Mouse (Mus musculus) kidney, adult 8-10 months (tissue): ENCODE results near the gene Prkn.
"Not testable (repeated sequence)": the region's sequence is repeated elsewhere in the genome, so short reads cannot be mapped to it uniquely, and the experiment has no call there.

Experiments
- DNase-seq, 2 experiments: peaks; one replicate each; pipeline ENCODE4 v3.0.0; 2022

Gene Prkn

DNA sequence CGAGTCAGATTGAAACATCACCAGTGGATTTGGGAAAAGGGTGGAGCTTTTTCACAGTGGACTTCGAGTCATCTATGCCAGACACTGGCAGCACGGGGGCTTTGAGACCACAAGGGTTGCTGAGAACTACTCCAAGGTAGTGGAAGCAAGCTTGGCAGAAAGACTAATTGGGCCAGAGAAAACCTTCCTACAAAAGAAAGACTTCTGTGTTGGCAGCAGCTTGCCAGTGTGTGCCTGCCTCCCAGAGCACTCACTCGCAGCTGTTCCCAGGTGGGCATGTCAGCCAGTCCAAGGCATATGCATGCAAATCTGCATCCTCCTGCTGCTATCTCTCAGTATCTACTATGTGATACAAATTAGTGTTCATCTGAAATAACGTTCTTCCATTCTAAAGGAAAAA, 302.1 kb downstream of the Prkn start:
- no peak for DNase-seq

DNA sequence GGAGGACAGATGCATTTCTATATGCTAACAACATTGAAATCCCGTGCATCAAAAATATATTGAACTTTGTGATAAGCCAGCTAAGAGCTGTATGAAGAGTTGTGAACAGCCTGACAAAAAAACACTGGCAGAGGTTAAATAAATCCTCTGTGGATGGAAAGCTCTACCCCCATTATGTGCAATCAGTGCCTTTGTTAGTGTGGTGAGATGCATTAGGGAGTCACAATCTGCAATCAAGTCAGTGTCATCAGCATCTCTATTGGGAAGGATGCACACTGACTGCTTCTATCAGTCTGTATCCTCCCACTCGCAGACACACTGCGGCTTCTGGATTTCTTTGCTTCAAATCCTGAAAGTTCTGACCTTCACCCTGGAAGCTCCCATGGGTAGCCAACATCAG, 315.9 kb downstream of the Prkn start:
- DNase-seq = no peak

DNA sequence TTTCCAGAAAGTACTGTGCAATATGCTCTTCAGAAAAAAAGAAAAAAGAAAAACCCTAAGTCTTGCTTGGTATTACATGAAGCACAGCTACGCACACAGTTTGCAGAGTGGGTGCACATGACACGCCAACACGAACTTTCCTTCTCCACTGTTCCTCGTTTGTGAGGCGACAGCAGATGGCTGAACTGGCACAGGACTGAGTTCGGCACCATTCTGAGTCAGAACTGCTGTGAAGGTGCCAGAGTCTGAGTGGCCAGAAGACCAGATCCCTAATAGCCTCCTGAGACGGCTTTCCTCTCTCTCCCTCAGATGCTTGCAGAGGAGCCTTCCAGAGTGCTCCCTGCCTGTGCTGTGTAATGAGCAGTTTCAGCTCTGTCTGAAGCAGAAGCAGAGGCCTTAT, 317.4 kb downstream of the Prkn start:
- no peak for DNase-seq

DNA sequence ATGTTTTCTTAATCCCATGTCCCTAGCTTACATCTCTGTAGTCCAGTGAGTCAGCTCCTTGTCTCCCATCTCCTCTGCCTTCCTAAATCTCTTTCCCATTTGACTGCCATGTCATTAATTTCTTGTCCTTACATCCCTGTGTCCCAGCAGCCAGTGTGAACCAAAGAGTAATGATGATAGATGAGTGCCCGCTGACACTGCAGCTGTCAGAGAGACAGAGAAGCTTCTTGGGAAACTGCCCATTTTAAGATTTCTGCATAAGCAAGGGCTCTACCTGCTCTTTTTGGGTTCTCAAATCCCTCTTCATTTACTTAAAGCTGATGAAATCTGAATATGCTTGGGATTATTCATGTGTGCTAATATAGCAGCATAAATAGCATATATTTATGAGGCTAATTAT, 321.3 kb downstream of the Prkn start:
- no peak for DNase-seq

DNA sequence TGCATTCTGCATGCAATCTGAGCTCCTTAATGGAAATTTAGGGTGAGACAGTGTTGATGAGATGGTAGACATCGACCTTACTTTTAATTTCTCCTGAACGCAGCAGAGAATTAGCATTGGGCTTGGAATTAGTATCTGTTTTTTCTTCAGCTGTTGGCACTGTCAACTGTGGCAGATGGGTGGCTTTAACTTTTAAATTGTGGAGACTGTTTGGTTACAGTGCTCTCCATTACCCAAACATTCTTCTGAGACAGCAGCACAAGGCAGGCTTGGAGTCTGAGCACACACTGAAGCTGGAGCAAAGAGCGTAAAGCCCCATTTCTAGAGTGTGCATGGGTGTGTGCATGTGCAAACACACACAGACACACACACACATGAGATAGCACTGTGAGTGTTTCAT, 322.6 kb downstream of the Prkn start:
- no peak for DNase-seq

DNA sequence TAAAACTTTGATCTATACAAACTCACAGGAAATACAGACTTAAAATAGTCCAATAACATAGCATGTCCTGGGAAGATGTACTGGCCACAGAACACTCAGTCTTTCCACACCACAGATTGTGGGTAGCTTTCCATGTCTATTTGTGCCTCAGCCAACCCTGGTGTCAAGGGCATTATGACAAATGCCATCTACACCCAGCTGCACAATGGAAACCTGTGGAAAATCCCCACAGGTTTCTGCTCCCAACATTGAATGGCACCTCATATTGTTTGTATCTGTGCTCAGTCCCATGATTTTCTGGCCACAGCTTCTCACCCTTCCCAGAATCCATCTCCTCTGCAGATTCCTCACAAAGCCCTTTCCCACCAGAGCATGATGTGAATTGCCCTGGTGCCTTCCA, 347.2 kb downstream of the Prkn start:
- DNase-seq = no peak

DNA sequence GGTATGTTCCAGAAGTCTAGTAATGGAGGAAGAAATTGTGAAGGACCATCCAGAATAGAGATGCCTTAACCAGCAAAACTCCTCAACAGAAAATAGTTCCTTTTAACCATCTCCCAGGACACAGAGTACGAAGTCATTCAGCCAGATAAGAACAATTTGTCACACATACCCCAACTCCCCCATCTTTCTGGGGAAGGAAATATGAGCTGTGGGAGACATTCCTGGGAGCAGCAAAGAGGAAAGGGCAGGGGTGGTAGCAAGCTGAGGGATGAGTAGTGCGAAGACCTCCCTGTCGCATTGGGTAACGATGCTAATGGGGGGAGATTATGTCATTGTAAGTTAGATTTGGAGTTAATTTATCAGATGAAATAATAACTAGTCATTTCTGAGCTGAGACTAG, 348.3 kb downstream of the Prkn start:
- DNase-seq = no peak

DNA sequence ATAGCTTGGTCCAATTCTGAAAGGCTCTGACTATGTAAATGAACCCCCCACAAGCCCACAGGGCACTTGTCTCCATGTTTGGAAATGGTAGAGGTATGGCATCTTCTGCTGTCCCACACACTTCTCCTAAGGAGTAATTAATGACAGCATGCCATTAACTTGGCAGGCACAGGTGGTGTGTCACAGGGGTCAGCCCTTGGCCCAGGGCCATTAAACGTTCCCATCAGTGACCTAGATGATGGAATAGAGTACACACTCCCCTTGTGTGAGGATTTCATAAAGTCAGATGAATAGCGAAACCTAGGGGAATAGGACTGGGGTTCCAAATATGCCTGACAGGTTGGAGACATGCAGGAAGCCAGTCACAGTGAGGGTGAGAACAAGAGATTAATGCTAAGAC, 350.1 kb downstream of the Prkn start:
- no peak for DNase-seq

DNA sequence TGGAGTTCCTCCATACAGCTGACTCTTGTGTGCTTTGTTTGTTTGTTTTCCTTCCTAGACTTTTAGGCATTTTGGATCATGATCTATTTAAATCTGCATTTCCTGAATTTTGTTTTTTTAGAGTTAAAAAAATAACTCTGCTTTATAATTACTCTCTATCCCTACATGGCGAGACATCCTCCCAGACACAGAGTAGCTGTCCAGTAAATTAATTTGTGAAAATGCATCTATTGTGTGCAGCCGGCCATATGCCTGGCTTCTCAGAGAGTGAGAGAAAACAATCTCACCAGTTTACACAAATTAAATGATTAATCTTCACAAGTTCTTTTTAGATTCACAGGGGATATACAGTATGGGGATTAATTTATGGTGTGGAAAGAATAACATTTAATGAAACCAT, 357.9 kb downstream of the Prkn start:
- DNase-seq = no peak

DNA sequence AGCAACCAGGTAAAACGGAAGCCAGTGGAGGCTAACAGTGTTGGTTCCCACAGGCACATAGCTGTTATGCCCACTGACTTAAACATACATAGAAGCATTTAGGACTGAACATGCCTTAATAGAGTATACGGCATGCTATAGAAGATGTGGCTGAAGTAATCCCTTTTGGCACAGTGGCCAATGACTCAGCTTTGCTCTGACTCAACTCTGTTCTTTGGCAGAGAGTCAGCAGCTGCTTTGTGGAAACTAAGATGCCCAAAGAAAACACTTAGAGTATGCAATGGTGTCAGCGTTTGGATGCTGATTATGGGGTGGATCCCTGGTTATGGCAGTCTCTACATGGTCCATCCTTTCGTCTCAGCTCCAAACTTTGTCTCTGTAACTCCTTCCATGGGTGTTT, 368.9 kb downstream of the Prkn start:
- not testable (repeated sequence) for DNase-seq

DNA sequence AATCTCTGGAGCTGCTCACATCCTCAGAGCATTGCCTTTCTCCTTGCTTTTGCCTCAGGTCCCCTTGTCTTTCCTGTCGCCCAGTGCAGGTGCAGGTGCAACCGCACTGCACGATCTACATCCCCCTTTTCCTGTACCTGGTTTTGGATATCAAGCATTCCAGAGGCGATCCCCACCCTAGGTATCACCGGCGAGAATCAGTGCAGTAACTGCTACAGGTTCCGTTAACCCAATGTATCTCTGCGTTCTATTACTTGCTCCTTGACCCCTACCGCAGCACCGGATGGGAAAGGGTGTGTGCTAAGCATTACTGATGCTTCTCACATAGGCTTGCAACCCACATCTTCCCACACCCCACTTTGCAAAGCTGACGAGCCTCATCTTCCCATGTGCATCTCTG, 370.8 kb downstream of the Prkn start:
- no peak for DNase-seq

DNA sequence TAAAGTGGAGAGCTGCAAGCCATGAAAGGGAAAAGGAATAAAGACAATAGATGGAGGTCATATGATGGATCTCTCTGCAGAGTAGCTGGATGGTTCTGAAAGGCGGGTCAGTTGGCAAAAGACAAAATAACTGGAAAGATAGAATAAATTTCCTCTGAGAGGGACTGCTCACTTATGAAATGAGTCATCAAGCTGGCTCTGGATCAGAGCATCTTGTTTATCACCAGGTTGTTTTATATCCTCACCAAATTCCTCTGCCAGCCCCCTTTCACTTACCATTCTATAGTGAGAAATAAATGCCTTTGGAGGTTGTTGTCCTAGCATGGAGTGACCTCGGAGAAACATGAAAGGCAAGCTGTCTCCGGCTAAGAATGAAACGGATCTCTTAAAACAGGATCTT, 371.4 kb downstream of the Prkn start:
- DNase-seq = no peak

DNA sequence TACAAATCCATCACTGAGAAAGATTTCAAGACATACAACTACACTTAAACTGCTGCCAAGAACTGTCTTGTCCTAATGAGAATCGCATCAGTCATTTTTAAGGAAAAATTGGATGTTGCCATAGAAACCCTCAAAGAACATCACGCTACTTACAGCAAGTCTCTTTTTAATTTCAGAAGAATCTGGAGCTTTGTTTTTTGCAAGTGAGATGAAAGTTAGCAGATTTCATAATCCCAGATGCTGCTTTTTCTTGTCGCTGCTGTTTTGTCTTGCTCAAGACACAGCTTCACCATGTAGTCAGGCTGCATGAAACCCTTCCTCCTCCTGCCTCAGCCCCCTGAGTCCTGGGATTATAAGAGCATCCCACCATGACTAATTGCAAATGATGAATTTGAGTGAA, 373.5 kb downstream of the Prkn start:
- DNase-seq = no peak

DNA sequence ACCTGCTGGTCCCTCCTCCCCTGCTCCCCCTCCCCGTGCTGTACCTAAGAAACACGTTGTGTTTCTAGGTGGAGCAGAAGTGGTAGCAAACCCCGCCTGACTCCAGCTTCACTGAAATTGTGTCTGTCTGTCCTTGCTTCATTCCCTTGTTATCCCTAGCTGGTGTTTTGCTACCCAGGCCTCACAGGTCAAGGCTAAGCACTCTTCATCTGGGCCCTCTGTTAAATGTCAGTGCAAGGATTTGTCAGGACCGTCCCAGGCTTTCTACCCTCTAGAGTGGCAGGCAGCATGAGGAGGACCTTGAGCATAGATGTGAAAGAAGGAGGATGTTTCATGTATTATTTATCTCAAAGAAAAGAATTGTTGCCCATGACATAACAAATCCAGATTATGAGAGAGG, 388.8 kb downstream of the Prkn start:
- no peak for DNase-seq

DNA sequence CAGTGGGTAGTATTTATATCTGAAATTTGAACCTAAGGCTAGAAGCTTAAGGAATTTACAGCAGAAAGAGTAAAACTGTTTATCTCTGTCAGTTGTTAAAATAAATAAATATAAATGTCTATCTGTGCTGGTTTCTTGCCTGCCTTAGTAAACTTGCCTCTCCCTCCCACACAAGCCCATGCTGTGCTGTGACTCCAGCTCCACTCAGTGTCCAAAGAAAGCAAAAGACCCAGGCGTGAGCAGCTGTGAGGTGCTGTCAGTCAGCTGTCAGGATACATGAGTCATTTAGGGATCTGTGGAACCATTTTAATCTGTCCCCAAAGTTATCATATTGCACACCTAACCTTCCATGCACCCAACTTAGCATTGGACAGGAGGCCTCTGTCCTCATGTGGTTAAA, 389.2 kb downstream of the Prkn start:
- DNase-seq = no peak

DNA sequence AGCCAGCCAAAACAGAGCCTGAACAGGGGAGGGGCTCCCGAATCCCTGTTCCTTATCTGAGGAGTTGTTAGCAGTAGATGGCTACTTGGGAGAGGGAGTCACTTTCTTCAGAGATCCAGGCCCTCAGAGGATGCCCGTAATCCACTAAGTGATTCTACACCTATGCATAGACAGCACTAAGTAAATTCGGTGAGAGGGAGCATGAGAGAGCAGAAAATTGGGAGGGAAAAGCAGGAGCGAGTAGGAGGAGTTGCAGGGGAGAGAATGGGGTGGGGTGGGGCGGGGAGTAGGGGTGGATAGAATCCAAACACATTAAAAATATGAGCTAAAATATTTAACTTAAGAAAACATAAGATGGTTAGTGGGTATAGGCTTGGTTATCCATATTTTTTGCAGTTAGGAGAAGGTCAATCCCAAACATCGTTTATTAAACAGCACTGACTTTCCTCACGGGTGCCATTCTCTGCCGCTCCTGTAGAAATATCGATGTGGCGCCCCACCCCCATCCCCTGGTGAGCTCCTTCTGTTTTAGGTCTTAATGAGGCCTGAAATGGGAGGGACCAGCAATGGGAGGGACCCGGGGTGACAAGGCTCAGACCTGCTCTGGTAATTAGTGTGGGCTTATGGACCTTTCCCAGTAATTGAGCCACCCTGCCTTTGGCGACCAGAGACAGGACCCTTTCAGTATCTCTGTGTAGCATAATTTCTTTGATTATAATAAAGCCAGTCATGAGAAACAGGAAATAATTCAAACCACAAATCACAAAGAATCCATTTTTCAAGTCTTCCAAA, 390.6 kb downstream of the Prkn start:
- no peak for DNase-seq

DNA sequence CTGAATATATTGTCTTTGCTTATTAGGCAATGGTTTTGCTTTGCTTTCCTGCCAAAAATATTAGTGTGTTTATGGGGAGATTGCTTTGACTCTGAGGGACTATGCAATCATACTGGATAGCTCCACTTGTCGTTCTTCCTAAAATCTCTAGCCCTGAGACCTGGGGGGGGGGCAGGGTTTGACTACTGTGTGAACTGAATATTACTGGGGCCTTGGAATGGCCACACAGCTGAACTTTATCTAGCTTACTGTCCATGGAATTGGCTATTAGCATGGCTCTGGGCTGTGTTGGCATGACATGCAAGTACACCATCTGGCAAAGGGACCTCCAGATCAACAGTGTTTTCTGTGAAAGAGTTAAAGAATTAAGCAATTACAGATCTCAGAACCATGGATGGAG, 395.1 kb downstream of the Prkn start:
- no peak for DNase-seq

DNA sequence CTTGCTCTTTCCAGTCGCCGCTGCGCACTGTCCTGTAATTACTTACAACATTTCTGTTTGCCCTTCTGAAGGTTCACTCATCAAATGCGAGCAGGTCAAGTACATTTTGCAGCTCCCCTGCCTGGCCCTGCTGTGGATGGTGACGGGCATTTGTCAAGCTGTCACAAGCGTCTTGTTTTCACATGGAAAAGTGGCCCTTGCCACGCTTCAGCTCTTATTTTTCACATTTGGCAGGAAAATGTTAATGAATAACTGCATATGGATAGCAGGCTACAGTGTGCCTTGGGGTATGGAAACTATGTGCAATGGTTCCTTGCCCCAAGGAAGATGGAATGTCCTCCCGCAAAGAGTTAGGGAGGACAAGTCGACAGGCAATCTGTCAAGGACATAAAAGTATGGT, 404.9 kb downstream of the Prkn start:
- peak; percentile 32 to 64 for DNase-seq

DNA sequence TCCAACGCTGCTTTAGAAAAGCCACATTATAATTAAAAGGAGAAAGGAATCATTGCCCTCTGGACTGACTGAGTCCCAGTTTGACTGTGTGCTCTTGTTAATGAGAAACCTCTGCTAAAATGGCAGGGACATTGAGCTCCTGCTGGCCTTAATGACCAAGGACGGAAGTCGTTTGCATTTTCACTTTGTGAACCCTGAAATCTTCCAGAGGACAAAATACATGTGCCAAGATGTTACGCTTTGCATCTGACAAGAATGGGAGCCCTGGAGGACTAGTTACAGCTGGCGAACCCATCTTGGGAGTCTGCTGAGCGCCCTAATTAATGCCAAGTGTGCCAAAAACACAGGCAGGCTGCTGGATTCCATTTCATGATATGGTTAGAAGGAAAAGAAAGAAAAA, 409.0 kb downstream of the Prkn start:
- peak; percentile 43 to 57 for DNase-seq

DNA sequence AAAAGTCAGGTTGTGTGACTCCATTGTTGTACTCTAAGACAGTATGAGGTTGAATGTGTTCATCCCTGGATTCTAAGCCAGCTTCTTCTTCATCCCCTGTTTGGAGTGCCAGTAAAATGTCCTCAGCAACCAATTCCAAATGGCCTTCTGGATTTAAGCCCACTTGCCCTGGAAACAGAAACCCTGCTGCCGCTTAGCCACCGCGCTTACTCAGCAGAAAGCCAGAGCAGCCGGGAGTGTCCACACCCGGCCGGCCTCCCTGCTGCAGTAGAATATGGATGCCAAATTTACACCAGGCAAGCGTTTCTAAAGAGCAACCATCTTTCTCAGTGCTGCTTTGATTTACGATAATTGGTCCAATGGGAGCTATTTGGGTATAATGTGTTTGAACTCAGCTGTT, 420.5 kb downstream of the Prkn start:
- no peak for DNase-seq

DNA sequence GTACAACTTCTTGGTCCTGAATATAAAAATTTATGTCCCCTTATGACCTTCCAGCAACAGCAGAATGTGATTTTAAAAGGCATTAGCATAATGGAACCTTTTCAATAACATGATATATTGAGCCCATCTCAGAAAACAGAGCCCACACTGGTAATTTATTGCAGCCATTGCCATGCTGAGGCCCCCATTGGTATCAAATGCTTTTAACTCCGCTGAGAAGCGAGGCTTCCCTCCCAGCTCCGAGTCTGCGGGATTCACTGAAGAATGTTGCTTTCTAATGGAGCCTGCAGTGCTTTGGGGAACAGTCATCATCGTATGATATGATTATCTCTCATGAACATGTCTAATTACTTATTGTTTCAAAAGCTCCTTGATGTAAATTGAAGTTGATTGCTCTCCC, 421.5 kb downstream of the Prkn start:
- DNase-seq = no peak

DNA sequence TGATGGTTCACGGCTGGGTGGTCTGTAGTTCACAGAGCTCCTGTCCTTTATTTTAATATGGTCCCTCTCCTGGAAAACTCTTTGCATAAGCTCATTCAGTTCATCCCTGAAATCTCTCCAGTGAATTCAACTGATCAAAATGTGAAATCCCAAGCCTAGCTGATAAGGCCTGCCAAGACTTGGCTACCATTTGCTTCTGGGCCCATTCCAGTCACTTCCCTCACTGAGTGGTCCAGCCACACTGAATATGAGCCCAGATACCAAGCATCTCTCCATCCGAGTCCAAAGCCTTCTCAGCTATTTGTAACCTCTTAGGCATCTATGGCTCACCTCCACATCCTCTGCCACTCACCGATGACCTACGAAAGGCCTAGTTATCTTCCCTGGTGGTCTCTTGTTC, 427.8 kb downstream of the Prkn start:
- DNase-seq = no peak

DNA sequence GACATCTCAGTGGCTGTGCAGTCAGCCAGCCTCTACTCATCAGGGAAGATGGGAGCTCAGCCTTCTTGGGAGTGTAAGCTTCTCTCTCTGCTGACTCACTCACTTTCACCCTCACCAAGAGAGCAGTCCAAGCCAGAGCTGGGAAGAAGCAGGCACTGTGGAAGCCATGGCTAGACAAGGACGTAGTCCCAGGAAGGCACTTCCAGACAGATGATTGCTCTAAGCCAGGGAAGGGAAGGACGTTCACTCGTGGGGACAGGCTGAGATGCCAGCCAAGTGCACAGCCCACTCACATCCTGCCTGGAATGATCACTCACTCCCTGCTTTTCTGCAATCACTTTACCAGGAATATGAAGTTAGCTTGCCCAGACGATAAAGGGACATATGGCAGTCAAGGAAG, 430.0 kb downstream of the Prkn start:
- DNase-seq = no peak

DNA sequence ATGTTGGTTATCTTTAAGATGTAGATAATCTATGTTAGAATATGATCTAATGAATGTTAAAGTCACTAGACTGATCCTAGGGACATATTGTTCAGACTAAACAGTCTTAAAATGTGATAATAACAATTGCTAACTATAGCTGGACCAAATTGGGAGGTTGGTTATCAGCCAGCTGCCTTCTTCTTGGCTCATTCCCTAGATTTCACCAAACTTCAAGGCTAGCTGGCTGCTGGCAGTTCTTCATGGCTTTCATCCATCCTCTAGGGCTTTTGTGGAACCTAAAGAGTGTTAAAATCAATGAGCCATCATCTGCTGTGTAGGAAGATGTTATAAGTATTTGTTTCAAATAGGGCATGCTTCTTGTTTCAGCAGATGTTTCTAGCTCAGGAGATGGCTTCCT, 431.7 kb downstream of the Prkn start:
- no peak for DNase-seq

DNA sequence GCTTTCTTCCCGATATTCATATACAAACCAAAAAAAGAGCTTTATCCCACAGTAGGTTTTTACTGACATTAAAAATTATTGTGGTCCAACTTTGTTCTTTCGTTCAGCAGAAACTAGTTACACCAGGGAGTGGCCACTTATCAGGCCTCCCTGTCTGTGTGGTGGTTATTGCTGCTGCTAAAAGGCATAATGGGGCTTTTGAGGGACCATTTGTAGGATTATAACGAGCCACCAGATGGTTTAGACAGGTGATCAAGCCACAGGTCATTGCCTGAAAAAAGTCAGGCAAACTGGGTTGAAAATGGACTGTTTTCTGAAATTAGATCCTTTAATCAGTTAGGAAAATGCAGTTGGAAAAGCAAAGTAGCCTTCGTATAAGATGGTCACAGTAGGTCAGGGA, 444.1 kb downstream of the Prkn start:
- no peak for DNase-seq

DNA sequence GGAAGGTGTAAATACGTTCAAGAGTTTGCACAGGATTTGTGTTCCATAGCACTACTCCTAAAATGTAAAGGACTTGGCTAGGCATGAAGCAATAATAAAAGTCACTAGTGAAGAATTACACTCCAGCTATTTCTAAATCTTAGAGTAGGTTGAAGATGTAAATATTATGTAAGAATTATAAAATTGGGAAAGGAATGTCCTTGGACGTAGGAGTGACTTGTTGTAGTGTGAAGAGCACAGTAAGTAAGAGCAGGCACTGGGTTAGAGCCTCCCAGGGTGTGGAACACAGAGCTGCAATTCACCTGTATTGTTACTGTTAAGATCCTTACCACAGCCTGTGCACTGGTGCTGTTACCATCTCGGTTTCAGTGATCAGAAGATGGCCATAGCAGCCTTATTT, 450.0 kb downstream of the Prkn start:
- DNase-seq = no peak
